In the genomic region with DNA sequence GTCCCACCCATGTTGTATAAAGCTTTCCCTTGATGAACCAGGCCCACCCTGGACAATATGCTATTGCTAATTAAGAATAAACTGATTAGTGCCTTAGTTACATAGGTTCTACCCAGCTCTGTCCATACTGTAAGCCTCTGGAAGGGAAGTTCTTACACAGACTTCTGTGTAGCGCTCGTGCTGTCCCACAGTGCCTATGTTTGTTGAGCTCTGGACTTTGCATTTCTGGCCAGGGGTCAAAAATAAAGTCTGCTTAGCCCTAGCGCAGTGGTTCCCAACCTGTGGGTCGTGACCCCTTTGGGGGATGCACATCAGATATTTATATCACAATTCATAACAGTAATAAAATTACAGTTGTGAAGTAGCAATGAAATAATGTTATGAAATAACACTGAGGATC, we compare ENCODE assay signal across 22 mouse cellular contexts.
DNase-seq lines count a peak whose midpoint lies in the region; ATAC-seq and TF ChIP-seq lines count a peak whose summit lies in the region.
"Had no signal": no experiment of that assay in that cellular context is flagged by ENCODE, and none has a peak within 500 bp of the region (broad histone marks: within the 10 kb centered on the region; RNA-seq: fewer than 3 reads in every experiment).

No protein-coding gene starts in this region.

- no peak overlapping the region for H3K9ac ChIP-seq in forebrain, embryonic 15.5 days (replicated peaks)
- no peak overlapping the region for H3K9ac ChIP-seq in forebrain, embryonic 13.5 days
- H3K9ac ChIP-seq in liver, adult 2 months (ENCODE audit: low read depth, low read length), result no peak overlapping the region
- no peak overlapping the region for H3K9ac ChIP-seq in liver, embryonic 13.5 days
- no peak overlapping the region for H3K9ac ChIP-seq in stomach, postnatal 0 days (ENCODE audit: low read length)
- H3K9ac ChIP-seq: embryonic facial prominence, embryonic 12.5 days; forebrain, postnatal 0 days; heart, embryonic 15.5 days had no signal

- H3K4me1 ChIP-seq in forebrain, embryonic 15.5 days, result peaks cover 81% of the 10 kb centered on the region
- H3K4me1 ChIP-seq in forebrain, embryonic 13.5 days, result peaks cover 86% of the 10 kb centered on the region
- peaks cover 19% of the 10 kb centered on the region for H3K4me1 ChIP-seq in liver, adult 2 months (ENCODE audit: control insufficient read depth, insufficient read depth, low read length)
- peaks cover 31% of the 10 kb centered on the region for H3K4me1 ChIP-seq in liver, embryonic 13.5 days (replicated peaks)
- H3K4me1 ChIP-seq in stomach, postnatal 0 days (replicated peaks; ENCODE audit: control insufficient read depth, insufficient read depth), result peaks cover 9% of the 10 kb centered on the region

- H3K4me2 ChIP-seq in forebrain, embryonic 15.5 days (replicated peaks), result no peak overlapping the region
- no peak overlapping the region for H3K4me2 ChIP-seq in forebrain, embryonic 13.5 days
- no peak overlapping the region for H3K4me2 ChIP-seq in liver, embryonic 13.5 days
- H3K4me2 ChIP-seq in stomach, postnatal 0 days (replicated peaks; ENCODE audit: low read depth), result no peak overlapping the region
- H3K4me2 ChIP-seq: embryonic facial prominence, embryonic 12.5 days; heart, embryonic 11.5 days; heart, embryonic 15.5 days had no signal

- no peak for TF ChIP-seq CTCF in liver, adult 2 months (IDR thresholded peaks at IDR 0.05; ENCODE audit: low read depth, low read length)
- no peak for TF ChIP-seq CTCF in stomach, postnatal 0 days (IDR thresholded peaks at IDR 0.05; ENCODE audit: low read depth)

- TF ChIP-seq POLR2A in liver, adult 2 months (IDR thresholded peaks at IDR 0.05; ENCODE audit: extremely low read depth, insufficient read depth, low read length), result no peak

- H3K9me3 ChIP-seq in forebrain, embryonic 15.5 days, result no peaks in the 10 kb centered on the region
- H3K9me3 ChIP-seq in forebrain, embryonic 13.5 days (replicated peaks), result no peaks in the 10 kb centered on the region
- no peaks in the 10 kb centered on the region for H3K9me3 ChIP-seq in liver, embryonic 13.5 days (replicated peaks)
- H3K9me3 ChIP-seq in stomach, postnatal 0 days (ENCODE audit: control insufficient read depth, low read length), result no peaks in the 10 kb centered on the region
- H3K9me3 ChIP-seq: embryonic facial prominence, embryonic 12.5 days; G1E; heart, embryonic 15.5 days had no signal

- H3K27ac ChIP-seq in forebrain, embryonic 15.5 days (replicated peaks), result peak overlapping the region; percentile 35; the same call in 1 of the 2 replicates
- no peak overlapping the region for H3K27ac ChIP-seq in forebrain, embryonic 13.5 days
- H3K27ac ChIP-seq in liver, adult 2 months (replicated peaks; ENCODE audit: insufficient read depth, low read depth, low read length), result no peak overlapping the region
- no peak overlapping the region for H3K27ac ChIP-seq in liver, embryonic 13.5 days
- H3K27ac ChIP-seq in stomach, postnatal 0 days (replicated peaks), result no peak overlapping the region
- H3K27ac ChIP-seq: embryonic facial prominence, embryonic 12.5 days; heart, adult 2 months; heart, embryonic 15.5 days had no signal

- H3K27me3 ChIP-seq in forebrain, embryonic 15.5 days, result no peaks in the 10 kb centered on the region
- H3K27me3 ChIP-seq in forebrain, embryonic 13.5 days, result no peaks in the 10 kb centered on the region
- no peaks in the 10 kb centered on the region for H3K27me3 ChIP-seq in liver, adult 2 months (ENCODE audit: control insufficient read depth, insufficient read depth, low read length)
- H3K27me3 ChIP-seq in liver, embryonic 13.5 days, result no peaks in the 10 kb centered on the region
- H3K27me3 ChIP-seq in stomach, postnatal 0 days (ENCODE audit: control insufficient read depth, insufficient read depth, low read length), result no peaks in the 10 kb centered on the region
- H3K27me3 ChIP-seq: embryonic facial prominence, embryonic 12.5 days; heart, embryonic 15.5 days had no signal

- no peaks in the 10 kb centered on the region for H3K36me3 ChIP-seq in forebrain, embryonic 15.5 days
- no peaks in the 10 kb centered on the region for H3K36me3 ChIP-seq in forebrain, embryonic 13.5 days (ENCODE audit: poor library complexity, severe bottlenecking)
- H3K36me3 ChIP-seq in liver, adult 2 months (ENCODE audit: control insufficient read depth, insufficient read depth, low read length), result no peaks in the 10 kb centered on the region
- H3K36me3 ChIP-seq in liver, embryonic 13.5 days, result no peaks in the 10 kb centered on the region
- no peaks in the 10 kb centered on the region for H3K36me3 ChIP-seq in stomach, postnatal 0 days (ENCODE audit: control insufficient read depth, insufficient read depth, low read length)
- H3K36me3 ChIP-seq: embryonic facial prominence, embryonic 12.5 days; heart, embryonic 15.5 days had no signal

- H3K79me2 ChIP-seq in liver, adult 2 months (ENCODE audit: control insufficient read depth, insufficient read depth, low read length), result peaks cover 14% of the 10 kb centered on the region; the same call in 1 of the 2 replicates

- no peak for ATAC-seq in forebrain, embryonic 15.5 days (replicated peaks)
- no peak for ATAC-seq in forebrain, embryonic 13.5 days
- peak; percentile 55; the same call in 1 of the 2 replicates for ATAC-seq in liver, embryonic 13.5 days (ENCODE audit: low read depth)
- 0 out of 2 replicates have a peak, but pooled peaks have one; percentile 27 for ATAC-seq in stomach, postnatal 0 days (ENCODE audit: low FRiP score, low TSS enrichment)
- ATAC-seq: CD4-positive, CD25-positive, alpha-beta regulatory T cell, adult 4 months; forebrain, postnatal 0 days had no signal

- H3K4me3 ChIP-seq in forebrain, embryonic 15.5 days, result no peak overlapping the region
- no peak overlapping the region for H3K4me3 ChIP-seq in forebrain, embryonic 13.5 days
- H3K4me3 ChIP-seq in liver, adult 2 months (ENCODE audit: insufficient read depth, low read depth, low read length), result no peak overlapping the region
- no peak overlapping the region for H3K4me3 ChIP-seq in liver, embryonic 13.5 days (replicated peaks)
- no peak overlapping the region for H3K4me3 ChIP-seq in stomach, postnatal 0 days (ENCODE audit: low read depth, low read length)
- H3K4me3 ChIP-seq: embryonic facial prominence, embryonic 12.5 days; heart, adult 2 months; heart, embryonic 15.5 days had no signal

- WGBS in forebrain, embryonic 15.5 days, result 87% methylated on average over 4 of the region's 4 CpGs
- 88% methylated on average over 4 of the region's 4 CpGs for WGBS in forebrain, embryonic 13.5 days
- WGBS in liver, adult 2 months, result 22% methylated on average over 4 of the region's 4 CpGs
- WGBS in liver, embryonic 13.5 days (ENCODE audit: insufficient replicate concordance), result 75% methylated on average over 4 of the region's 4 CpGs
- 76% methylated on average over 4 of the region's 4 CpGs for WGBS in stomach, postnatal 0 days

- no peak for TF ChIP-seq EP300 in stomach, postnatal 0 days (optimal IDR thresholded peaks at IDR 0.05)

- DNase-seq in liver, adult 2 months (ENCODE audit: extremely low read depth, low read depth, low spot score), result peak; percentile 82
- DNase-seq in liver, result no peak
- DNase-seq in liver, embryonic 13.5 days, result no peak
- no peak for DNase-seq in stomach, postnatal 0 days (ENCODE audit: low spot score)
- no peak for DNase-seq in kidney, adult 8-10 months
- DNase-seq: adrenal gland, postnatal 10 days; B cell, adult 2 months; cerebellum, adult 11 months; cerebellum, adult 8-10 months; cerebellum, postnatal 14 days; embryo, embryonic 11 days; forebrain, postnatal 0 days; gastrocnemius, postnatal 14 days; heart, adult 2 months; heart, postnatal 14 days had no signal

Comparison
In these comparisons a context has a peak if more than half of its experiments do, and no peak if none do; other contexts are left out.
1. ATAC-seq: peak in liver, embryonic 13.5 days (single experiment) and stomach, postnatal 0 days (single experiment); none in forebrain, embryonic 15.5 days (single experiment) and forebrain, embryonic 13.5 days (single experiment).